Mouse (Mus musculus) CD8-positive naive resting alpha-beta T cell, adult 2 months (primary cell): Measurements from ENCODE around the gene Tnfaip6.
"Not testable (repeated sequence)": the region's sequence is repeated elsewhere in the genome, so short reads cannot be mapped to it uniquely, and the experiment has no call there.

Source experiments
- DNase-seq, 2 experiments: peaks; one replicate each; pipeline ENCODE4 v3.0.0; 2022; ENCODE audit warnings: low read depth in 2 of 2, low spot score in 2 of 2

The Tnfaip6 gene

GRCm38 (mm10) chr2:52037882-52038281 is at the start of gene Tnfaip6:
Gene Tnfaip6 (plus strand): TSS chr2:52038009.
- no peak for DNase-seq

GRCm38 (mm10) chr2:51989559-51989958 is 48.2 kb upstream of the Tnfaip6 start:
- no peak for DNase-seq

- no peak for DNase-seq
Observed at GRCm38 (mm10) chr2:51991447-51991846, 46.4 kb upstream of the Tnfaip6 start.

- no peak for DNase-seq
Observed at GRCm38 (mm10) chr2:51999996-52000395, 37.8 kb upstream of the Tnfaip6 start.

GRCm38 (mm10) chr2:52001521-52001920 is 36.3 kb upstream of the Tnfaip6 start:
- no peak for DNase-seq

GRCm38 (mm10) chr2:52002299-52002698 is 35.5 kb upstream of the Tnfaip6 start:
- DNase-seq, result not testable (repeated sequence)

GRCm38 (mm10) chr2:52006380-52006779 is 31.4 kb upstream of the Tnfaip6 start:
- no peak for DNase-seq

- DNase-seq, result not testable (repeated sequence)
Observed at GRCm38 (mm10) chr2:52011820-52012219, 26.0 kb upstream of the Tnfaip6 start.

- no peak for DNase-seq
Observed at GRCm38 (mm10) chr2:52013306-52013820, 24.4 kb upstream of the Tnfaip6 start.

- no peak for DNase-seq
Observed at GRCm38 (mm10) chr2:52016361-52016760, 21.4 kb upstream of the Tnfaip6 start.

GRCm38 (mm10) chr2:52027061-52027460 is 10.7 kb upstream of the Tnfaip6 start:
- no peak for DNase-seq

GRCm38 (mm10) chr2:52029426-52029825 is 8.4 kb upstream of the Tnfaip6 start:
- DNase-seq, result no peak

GRCm38 (mm10) chr2:52031491-52031890 is 6.3 kb upstream of the Tnfaip6 start:
- DNase-seq, result no peak

- DNase-seq, result no peak
Observed at GRCm38 (mm10) chr2:52034601-52035000, 3.2 kb upstream of the Tnfaip6 start.

GRCm38 (mm10) chr2:52035144-52035543 is 2.7 kb upstream of the Tnfaip6 start:
- no peak for DNase-seq

GRCm38 (mm10) chr2:52036929-52037595 is 747 bp upstream of the Tnfaip6 start:
- DNase-seq, result no peak

- no peak for DNase-seq
Observed at GRCm38 (mm10) chr2:52038558-52038957, 749 bp downstream of the Tnfaip6 start.

GRCm38 (mm10) chr2:52039083-52039801 is 1.4 kb downstream of the Tnfaip6 start:
- no peak for DNase-seq

- DNase-seq, result no peak
Observed at GRCm38 (mm10) chr2:52042132-52042531, 4.3 kb downstream of the Tnfaip6 start.

- no peak for DNase-seq
Observed at GRCm38 (mm10) chr2:52042714-52043113, 4.9 kb downstream of the Tnfaip6 start.

GRCm38 (mm10) chr2:52043485-52043884 is 5.7 kb downstream of the Tnfaip6 start:
- DNase-seq, result no peak

GRCm38 (mm10) chr2:52046032-52046431 is 8.2 kb downstream of the Tnfaip6 start:
- no peak for DNase-seq
